Mouse (Mus musculus) adrenal gland, postnatal 25 days (tissue): ENCODE measurements at regions not wholly inside any gene's neighbourhood (a gene's known extent, or its start where the extent isn't known, plus 50 kb on each side); places are given as distances from the start of the nearest gene placed in this dataset.

Experiments
- DNase-seq: peaks from one replicate; pipeline ENCODE4 v3.0.0; 2021; ENCODE audit warnings: mixed read lengths

DNA sequence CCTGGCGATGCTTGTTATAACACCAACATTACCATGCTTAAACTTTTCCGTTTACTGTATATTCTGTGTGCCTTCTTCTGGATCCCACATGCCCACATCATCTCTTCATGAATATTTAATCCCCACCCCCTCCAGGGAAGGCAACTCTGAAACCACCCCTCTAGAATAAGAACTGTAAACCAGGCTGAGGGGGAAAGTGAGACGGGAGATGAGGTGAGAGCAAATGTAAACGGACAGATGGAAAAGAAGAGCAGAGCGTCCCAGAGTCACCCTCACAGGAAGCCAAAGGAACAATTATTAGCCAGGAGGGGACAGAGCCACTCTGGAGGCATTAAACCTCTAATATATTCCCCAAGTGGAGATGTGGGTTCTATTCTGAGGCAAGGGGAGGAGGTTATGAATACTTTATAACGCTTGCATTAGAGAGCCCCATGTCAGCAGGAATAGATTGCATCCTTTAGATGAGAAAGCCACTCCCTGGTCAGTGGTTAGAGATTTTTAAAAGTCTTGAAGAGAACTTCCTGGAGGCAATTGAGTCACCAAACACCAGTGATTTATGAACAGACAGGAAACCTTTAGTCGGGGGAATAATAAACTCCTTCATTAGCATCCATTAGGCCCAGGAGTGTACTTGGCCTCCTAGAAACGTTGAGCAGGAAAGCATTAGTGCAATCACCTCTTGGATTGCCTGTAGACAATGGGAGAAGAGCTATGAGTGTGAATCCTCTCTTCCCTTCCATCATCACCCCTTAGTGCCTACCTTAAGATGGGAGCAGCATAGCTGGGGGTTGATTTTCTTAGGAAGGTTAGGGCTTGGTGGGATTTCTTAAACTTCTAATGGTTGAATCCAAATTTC, 220.1 kb downstream of the Elavl2 start:
- DNase-seq = no peak

DNA sequence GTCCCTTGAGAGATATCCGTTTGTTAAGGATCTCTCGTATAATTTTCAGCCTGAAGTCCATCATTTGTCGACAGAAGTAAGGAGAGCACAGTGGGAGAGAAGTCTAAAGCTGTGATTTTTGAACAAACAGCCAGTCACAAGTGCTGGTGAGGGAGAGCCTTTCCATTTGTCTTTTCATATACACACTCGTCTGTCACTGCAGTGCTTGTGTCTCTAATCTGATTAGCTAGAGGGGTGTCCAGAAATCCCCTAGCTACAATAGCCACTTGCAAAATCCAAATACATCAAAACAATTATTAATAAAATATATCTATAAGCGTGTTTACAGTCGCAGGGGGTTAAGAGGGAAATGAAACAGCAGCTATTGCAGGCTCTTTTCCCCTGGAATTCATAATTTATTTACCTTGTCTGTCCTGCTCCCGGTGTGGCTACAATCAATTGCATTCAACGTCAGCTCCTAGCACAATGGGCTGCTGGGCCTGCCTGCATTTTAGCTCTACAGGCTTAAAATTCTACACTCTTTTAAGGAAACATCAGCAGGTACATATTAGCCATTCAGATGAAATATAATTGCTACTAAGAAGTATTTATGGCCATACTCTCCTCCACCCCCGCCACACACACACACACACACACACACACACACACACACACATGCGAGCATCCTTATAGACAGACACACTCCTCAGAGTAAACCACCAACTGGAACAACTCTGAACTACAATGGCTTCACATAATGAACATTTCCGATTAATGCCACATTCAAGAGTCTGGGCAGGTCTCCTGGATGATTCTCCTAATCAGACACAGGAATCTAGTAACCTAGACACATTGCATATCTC, 236.1 kb downstream of the Elavl2 start:
- DNase-seq = no peak

DNA sequence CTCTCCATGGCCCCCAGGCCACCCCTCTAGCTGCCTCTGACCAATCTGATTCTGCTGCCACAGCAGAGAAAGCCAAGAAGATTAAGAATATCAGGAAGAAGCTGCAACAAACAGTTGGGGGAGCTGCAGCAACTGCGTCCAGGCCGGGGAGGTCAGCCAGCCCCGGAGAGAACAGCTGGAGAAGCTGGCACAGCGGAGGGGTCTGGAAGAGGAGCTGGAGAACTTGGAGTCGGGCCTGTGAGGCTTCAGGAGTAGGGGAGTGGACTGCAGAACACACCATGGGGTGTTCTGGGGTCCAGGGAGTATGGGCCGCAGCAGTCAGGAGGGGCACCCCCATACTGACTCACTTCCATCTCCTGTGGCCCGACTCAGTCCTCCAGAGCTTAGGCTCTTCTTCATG, 243.5 kb downstream of the Elavl2 start:
- no peak for DNase-seq

DNA sequence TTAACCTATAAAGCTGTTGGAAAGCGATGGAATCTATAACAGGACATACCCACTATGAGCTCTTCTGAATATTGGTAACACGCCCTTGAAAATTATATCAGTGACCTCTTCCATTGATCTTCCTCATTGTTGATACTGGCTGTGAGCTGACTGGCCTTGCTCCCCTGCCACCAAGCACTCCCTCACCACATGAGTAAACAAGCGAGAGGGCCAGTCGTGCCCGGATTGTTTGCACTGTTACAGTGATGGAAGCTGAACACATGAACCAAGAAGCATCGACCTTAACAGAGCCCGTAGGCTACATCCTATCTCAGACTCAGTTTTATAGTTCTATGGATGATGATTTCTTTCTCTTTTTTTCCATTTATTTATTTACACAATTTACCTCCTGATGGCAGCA, 255.9 kb downstream of the Elavl2 start:
- DNase-seq = no peak

DNA sequence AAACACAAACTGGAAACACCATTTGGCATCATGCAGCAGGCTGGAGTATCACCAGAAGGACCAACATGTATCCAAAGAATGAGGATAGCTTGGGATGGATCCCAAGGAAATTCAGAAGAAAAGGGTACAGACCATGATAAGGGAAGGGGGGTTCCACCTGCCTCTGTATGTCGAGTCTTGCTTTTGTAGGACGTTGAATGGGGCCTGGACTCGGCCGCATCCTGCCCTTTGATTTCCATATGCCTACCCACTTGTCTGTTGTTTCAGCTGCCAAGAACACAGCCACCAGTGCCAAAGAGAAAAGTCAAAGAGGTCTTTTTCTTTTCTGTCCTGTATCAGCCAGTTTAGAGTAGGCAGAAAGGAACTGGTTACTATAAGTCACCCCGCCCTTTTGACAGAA, 256.7 kb downstream of the Elavl2 start:
- no peak for DNase-seq

DNA sequence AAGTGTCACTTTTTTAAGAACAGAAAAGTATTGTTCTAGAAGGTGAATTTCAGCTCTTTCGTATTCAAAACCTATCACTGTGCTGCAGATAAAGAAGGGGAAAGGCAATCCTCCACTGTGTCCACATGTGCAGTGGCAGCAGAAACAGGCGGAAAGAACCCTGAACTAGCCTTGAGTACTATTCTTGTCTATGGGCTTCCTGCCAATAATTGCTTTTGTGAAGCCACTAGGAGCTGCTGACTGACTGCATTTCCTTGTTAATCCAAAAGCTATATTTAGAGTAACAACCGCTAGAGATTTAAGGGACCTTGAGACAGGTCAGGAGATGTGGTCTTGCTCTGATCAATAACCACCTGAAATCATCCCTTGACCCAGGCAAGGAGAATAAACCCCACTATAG, 265.3 kb downstream of the Elavl2 start:
- DNase-seq = no peak

DNA sequence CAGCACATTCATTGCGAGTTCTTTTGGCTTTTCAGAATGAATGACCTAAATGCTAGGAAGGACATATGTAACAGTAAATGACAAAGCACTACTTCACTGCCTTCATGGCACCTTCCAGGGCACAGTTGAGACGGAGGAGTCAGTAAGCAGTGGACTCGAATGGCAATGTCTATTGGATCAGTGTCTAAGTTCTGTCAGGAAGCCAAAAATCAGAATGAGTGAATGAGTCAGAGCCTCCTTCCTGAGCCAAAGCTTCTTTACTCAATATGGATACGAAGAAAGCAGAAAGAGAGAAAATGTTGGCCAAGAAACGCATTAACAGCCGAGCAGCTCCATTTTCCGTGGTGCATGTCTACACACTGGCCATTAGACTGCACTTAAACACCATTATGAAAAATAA, 268.3 kb downstream of the Elavl2 start:
- DNase-seq = no peak

DNA sequence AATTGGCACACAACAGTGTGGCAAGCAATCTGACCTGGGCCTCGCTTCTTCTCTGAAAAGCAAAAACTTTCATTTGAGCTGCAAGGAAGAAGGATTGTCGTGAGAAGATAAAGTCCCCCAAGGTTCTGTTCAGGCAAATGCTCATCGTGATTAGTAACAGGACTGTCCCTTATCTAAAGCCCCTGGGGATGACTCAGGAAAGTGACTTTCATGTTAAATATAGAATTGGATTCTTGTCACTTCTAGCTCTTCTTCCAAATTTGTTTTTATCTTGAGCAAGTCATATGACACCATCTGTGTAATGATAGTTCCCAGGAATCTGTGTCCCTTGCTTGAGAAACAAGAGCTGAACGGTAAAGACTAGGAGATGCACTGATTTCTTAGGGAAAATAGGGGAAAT, 280.3 kb downstream of the Elavl2 start:
- DNase-seq = no peak

DNA sequence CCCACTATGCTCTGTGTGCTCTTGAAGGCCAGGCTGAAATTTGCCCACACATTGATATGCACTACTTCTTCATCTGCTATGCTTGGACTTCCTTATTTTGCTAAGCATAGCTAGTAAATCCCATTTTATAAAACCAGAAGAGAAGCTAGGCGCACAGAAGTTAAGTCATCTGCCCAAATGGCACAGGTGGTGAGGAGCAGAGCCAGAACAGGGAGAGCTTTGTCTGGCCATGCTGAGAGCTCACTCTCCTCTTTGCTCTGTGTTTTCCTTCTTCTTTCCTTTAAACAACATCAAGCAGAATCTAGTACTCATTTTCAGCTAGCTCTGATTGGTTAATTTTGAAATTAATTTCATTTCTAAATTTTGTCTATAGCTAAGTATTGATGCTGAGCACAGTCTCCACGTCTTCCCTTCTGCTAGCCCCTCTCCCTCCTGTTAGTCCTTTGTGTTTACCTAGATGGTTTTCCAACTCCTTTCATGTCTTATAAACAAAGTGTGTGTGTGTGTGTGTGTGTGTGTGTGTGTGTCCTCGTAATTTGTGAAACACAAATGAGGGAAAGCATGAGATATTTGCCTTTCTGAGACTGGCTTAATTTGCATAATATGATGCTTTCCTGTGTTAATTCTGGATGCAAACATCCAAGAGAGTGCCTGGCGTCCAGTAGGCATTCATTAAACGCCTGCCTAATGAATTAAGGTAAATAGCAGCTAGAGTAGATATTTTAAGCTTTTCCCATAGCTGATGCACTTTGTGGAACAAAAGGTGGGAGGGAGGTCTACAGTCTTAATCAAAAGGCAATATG, 283.6 kb downstream of the Elavl2 start:
- DNase-seq = no peak

DNA sequence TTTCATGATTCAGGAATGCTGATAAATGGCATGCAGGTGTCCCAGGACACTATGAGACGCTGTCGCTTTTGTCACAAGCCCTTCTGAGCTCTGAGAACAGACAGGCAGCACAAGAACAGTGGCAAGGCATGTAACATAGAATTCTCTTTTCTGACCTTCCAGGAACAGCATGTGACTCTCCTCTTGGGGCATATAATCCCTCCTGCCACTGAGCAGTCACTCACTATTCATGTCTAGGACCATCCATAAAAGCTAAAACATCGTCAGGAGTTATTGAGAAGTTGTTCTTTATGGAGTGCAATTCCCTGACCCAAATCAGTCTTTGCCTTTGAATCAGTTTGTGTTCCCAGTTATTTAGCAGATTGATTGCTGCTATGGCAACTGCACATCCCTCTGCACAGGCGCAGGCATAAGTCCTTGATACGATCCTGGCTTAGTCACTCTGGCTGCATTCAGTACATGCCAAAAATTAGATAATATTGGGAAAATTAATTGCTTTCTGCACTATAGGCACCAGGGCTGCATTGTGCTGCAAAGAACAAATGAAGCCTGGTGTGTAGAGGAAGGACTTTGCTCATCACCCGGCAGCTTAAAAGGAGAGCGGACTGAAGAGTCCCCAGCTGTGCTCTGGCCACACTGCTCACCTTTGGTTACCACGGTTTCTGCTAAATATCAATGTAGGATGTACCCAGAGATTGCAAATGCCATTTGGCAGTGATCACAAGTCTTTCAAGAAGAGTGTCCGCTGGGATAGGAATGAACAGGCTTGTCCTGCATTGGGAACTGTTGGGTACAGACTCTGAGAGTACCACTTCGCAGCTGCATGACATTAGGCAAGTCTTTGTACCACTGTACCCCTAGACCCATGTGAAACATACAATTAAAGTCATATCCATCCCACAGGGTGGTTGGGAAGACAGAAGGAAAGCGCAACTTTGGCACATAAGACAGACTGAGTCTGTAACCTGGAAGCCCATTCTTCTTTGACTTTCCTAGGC, 288.6 kb downstream of the Elavl2 start:
- DNase-seq = no peak

DNA sequence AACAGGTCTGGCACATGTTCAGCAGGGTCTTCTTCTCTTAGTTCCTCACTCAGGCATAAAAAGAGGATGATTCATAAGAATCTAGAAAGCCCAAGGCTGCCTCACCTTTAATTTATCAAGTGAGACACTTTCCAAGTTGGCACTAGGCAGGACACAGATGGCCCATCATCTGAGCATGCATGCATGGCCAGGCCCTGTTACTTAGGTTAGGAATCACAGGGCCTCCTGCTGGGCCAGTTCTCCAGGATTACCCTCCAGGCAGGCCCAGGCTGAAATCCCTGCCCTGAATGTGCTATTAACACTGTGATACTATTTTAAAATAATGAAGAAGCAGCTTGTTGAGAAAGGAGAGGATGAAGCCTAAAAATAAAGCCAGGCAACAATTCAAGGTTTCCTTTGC, 304.5 kb downstream of the Elavl2 start:
- peak; percentile 4 for DNase-seq

DNA sequence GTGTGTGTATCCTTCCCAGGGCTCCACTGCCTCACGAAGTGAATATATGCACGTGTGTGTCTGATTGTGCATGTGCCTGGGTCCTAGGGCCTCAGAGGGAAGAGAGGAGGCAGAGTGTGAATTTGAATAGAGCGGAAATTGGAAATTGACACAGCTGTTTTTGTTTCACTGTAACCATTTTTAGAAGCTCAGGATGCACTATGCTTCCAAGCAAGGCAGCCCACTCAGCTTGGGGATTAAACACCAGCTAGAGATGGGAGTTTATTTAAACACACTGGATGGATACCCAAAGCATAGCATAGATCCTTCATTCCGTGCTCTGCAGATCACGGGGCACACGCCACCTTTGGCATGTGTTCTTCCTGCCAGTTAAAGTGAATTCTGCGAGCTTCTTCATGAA, 306.2 kb downstream of the Elavl2 start:
- DNase-seq = no peak

DNA sequence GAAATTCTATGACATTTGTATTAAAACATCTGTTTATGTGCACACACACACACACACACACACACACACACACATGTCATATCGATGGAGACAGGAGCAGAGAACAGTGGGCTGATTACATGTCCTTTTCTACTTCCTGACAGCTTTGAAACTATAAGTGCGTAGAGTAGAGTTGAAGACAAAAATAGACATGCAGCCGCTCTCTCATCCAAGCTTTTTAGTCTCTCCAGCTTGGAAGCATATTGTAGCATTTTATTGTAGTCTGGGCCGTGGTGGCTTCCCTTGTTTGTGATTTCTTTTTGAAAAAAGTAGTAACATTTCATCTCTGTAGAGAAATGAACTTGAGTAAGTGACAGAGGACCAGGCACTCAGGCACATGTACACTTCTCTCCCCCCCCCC, 306.7 kb downstream of the Elavl2 start:
- DNase-seq = no peak

DNA sequence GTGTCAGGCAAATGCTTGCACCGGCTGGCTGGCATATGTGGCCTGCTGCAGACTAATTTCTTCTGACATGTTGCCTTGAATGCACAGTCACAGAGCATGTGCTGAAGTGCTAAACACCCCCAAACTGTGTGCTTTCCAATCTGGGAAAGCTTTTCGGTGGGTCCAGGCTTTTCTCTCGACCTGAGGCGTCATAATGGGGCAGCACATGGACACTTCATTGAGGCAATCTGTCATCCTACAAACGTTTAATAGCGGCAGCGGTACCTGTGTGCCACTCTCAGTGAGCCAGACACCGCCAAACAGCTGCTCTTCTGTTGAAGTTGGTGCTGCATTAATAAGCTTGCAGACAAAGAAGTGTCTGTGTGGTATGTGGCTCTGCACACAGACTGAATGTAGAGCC, 308.3 kb downstream of the Elavl2 start:
- DNase-seq = no peak

DNA sequence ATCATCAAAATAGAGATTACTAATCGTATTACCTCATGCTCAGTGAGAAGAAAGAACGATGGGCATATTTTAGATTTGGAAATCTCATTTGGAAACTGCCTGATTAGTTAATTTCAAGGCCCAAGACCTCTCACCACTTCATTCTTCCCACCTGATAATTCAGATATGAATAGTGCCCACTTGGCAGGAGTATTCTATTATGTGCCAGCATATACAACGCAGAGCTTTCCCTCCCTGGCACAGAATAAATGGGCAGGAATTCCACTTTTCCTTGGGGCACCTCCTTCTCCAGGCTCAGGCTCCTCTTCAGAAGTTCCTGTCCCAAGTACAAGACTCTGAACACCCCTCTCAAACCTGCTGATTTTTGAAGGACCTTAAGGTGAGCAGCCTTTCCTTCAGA, 308.7 kb downstream of the Elavl2 start:
- DNase-seq = no peak

DNA sequence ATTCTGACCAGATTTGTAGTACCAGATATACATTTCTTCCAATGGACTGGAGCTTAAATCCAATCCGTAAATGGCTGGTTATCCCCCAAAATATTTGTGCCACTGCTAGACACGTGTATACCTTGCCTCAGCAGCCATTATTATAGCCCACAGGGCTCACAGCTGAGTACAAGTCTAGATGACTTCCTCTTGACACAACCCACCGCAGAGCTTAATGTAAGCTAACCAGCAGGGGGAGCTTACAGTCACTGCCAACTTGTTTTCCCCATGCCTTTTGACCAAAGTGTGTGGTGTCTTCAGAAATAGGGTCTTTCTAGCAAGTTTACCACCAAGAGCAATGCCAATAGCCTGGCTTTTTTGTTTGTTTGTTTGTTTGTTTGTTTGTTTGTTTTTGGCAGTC, 316.6 kb downstream of the Elavl2 start:
- no peak for DNase-seq

DNA sequence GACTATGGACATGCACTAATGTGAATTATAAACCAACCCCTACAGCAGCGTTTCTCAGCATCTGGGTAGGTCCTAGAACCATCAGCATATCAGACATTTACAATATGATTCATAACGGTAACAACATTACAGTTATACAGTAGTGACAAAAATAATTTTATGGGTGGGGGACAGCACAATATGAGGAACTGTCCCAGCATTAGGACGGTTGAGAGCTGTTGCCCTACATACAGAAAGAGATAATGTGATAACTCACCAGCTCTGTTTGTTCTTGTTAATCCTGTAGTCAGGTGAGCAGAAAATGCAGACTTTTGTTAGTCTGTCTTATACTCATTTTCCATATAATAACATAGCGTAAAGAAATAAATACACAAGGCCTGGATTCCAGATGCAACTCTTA, 319.1 kb downstream of the Elavl2 start:
- DNase-seq = no peak

DNA sequence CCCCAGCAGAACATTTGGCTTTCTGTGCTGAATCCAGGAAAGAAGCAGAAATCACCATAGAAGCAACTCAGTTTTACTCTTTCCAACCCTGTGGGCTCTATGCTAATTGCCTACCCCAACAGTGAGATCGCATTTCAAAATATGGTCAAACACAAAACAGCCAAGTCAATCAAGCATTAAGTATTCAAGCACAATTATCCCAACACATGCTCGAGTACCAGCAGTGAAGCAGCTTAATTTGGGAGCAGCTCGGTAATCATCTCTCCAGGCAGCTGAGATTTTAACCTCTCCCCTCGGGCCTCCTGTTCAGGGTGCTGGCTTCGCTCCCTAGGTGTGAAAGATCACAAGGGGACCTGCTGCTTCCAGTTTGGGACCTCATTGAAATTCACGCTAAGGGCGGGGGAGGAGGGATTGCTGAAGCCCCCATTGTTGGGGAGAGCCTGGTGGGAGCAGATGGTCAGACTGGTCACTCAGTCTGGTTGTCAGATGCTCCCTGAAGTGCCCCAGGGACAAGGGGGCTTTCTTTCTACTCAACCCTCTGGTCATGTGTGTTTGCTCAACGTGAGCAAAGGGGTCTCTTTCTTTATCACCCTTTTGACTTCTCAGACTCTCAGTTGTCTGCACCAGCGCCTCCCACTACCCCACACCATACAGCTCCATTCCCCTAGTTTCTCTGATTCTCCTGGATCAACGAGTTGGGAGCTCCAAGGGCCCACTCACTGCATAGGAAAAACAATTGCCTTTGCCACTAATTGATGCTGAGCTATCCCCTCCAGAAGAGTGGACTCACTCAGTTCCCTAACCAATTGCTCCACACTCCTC, 319.8 kb downstream of the Elavl2 start:
- DNase-seq = no peak

DNA sequence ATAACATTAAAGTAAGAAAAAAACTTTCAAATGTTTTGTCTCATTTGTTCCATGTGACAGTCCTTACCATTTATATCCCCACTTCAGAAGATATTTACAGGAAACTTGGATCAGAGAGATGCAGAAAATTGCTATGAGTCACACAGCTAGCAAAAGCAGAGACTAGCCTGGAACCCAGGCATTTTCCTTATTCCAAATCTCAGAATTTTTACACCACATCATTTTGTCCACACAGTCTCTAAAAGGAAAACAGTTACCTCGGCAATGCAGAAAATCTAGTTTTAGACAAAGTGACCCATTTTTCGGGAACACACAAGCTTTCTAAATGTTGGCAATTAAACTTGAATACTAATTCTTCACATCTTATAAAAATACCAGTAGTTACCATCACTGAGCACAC, 329.3 kb downstream of the Elavl2 start:
- DNase-seq = no peak

DNA sequence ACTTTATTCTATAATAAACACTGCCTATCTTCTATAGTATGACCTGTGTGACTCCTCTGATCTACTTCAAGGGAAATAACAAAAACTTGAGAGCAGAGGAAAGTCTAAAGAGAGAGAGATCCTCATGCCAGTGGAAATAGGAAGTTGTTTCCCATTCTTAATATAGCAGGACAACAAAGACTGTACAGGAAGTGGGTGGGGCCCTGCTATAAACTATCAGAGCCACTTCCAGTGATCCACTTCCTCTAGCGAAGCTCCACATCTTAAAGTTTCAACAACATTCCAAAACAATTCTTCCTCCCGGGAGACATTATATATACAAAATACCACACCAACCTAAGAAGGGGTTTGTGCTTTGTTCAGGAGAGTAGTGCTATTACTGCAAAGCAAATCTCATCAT, 339.7 kb downstream of the Elavl2 start:
- DNase-seq = no peak

DNA sequence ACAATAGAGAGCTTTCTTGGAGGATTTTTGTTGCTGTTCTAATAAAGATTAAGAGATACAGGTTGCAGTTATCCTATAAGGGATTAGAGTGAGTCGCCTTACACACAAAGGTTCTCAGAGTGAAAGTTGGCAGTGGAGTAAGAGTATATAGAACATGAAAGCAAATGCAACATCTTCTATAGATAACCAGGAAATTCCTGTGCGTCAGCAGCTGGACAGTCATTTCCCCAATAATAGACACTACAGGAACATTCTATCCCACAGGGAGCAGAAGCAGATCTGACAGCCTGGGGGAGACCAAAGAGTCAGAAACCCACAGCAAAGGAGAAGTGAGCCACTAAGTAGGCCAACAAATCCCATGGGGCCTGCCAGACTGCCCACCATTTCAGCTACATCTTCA, 348.7 kb downstream of the Elavl2 start:
- DNase-seq = no peak
